Mouse (Mus musculus): ENCODE data around the gene Fbxw8.

The Fbxw8 gene

GRCm38 (mm10) chr5:118045385-118045784 is 109.9 kb downstream of the Fbxw8 start:
- DNase-seq (ENCODE audit: low read depth, low spot score): no peak

GRCm38 (mm10) chr5:118044907-118045306 is 110.4 kb downstream of the Fbxw8 start:
- DNase-seq (ENCODE audit: low read depth, low spot score): no peak

- DNase-seq (ENCODE audit: low read depth, low spot score): no peak
Measured at GRCm38 (mm10) chr5:118043761-118044160, 111.5 kb downstream of the Fbxw8 start.

- DNase-seq (ENCODE audit: low read depth, low spot score): no peak
Measured at GRCm38 (mm10) chr5:118042599-118042998, 112.7 kb downstream of the Fbxw8 start.

GRCm38 (mm10) chr5:118039241-118039668 is 116.0 kb downstream of the Fbxw8 start:
- DNase-seq (ENCODE audit: low read depth, low spot score): no peak

GRCm38 (mm10) chr5:118037798-118038484 is 117.3 kb downstream of the Fbxw8 start:
- DNase-seq (ENCODE audit: low read depth, low spot score): peak; percentile 31

GRCm38 (mm10) chr5:118036888-118037797 is 118.1 kb downstream of the Fbxw8 start:
- no peak for DNase-seq (ENCODE audit: low read depth, low spot score)

- DNase-seq (ENCODE audit: low read depth, low spot score): no peak
Measured at GRCm38 (mm10) chr5:118035786-118036185, 119.5 kb downstream of the Fbxw8 start.

GRCm38 (mm10) chr5:118034632-118035031 is 120.6 kb downstream of the Fbxw8 start:
- no peak for DNase-seq (ENCODE audit: low read depth, low spot score)

GRCm38 (mm10) chr5:118033740-118034139 is 121.5 kb downstream of the Fbxw8 start:
- no peak for DNase-seq (ENCODE audit: low read depth, low spot score)

GRCm38 (mm10) chr5:118033328-118033727 is 121.9 kb downstream of the Fbxw8 start:
- no peak for DNase-seq (ENCODE audit: low read depth, low spot score)

- DNase-seq (ENCODE audit: low read depth, low spot score): no peak
Measured at GRCm38 (mm10) chr5:118031508-118031907, 123.8 kb downstream of the Fbxw8 start.

- DNase-seq (ENCODE audit: low read depth, low spot score): no peak
Measured at GRCm38 (mm10) chr5:118031059-118031458, 124.2 kb downstream of the Fbxw8 start.

GRCm38 (mm10) chr5:118030022-118030675 is 125.1 kb downstream of the Fbxw8 start:
- no peak for DNase-seq (ENCODE audit: low read depth, low spot score)

GRCm38 (mm10) chr5:118029420-118029819 is 125.8 kb downstream of the Fbxw8 start:
- DNase-seq (ENCODE audit: low read depth, low spot score): no peak

GRCm38 (mm10) chr5:118029035-118029408 is 126.2 kb downstream of the Fbxw8 start:
- DNase-seq (ENCODE audit: low read depth, low spot score): no peak

GRCm38 (mm10) chr5:118028191-118029034 is 126.9 kb downstream of the Fbxw8 start:
- DNase-seq (ENCODE audit: low read depth, low spot score): no peak

- no peak for DNase-seq (ENCODE audit: low read depth, low spot score)
Measured at GRCm38 (mm10) chr5:118027698-118028190, 127.5 kb downstream of the Fbxw8 start, which contains the start of gene Tesc. Gene Tesc, plus strand, starts transcription at chr5:118027743.

GRCm38 (mm10) chr5:118027101-118027697 is 128.1 kb downstream of the Fbxw8 start:
- no peak for DNase-seq (ENCODE audit: low read depth, low spot score)

- DNase-seq (ENCODE audit: low read depth, low spot score): no peak
Measured at GRCm38 (mm10) chr5:118026343-118026742, 128.9 kb downstream of the Fbxw8 start.

- no peak for DNase-seq (ENCODE audit: low read depth, low spot score)
Measured at GRCm38 (mm10) chr5:118025880-118026279, 129.4 kb downstream of the Fbxw8 start.

All from embryo, embryonic 11.5 days (tissue).